In genomic region chr1:187904731-187905130, GRCm38 (mm10) we compare ENCODE assay signal across 23 mouse cellular contexts.
DNase-seq lines count a peak whose midpoint lies in the region; ATAC-seq and TF ChIP-seq lines count a peak whose summit lies in the region.
"Had no signal": no experiment of that assay in that cellular context is flagged by ENCODE, and none has a peak within 500 bp of the region (broad histone marks: within the 10 kb centered on the region; RNA-seq: fewer than 3 reads in every experiment).

No protein-coding gene starts in this region.

- no peak for TF ChIP-seq EP300 in lung, postnatal 0 days (IDR thresholded peaks at IDR 0.05)

- no peaks in the 10 kb centered on the region for H3K36me3 ChIP-seq in forebrain, postnatal 0 days (ENCODE audit: insufficient read depth)
- H3K36me3 ChIP-seq in forebrain, embryonic 16.5 days (ENCODE audit: control insufficient read depth, insufficient read depth): no peaks in the 10 kb centered on the region
- H3K36me3 ChIP-seq in midbrain, embryonic 15.5 days (replicated peaks): no peaks in the 10 kb centered on the region
- H3K36me3 ChIP-seq in midbrain, embryonic 14.5 days (ENCODE audit: control insufficient read depth, insufficient read depth, low read length): no peaks in the 10 kb centered on the region
- H3K36me3 ChIP-seq in lung, postnatal 0 days (ENCODE audit: insufficient read depth, low read length): no peaks in the 10 kb centered on the region
- H3K36me3 ChIP-seq: embryonic facial prominence, embryonic 13.5 days; hindbrain, embryonic 10.5 days; kidney, embryonic 15.5 days; limb, embryonic 13.5 days; liver, embryonic 13.5 days; neural tube, embryonic 13.5 days; stomach, embryonic 15.5 days had no signal

- 46% methylated on average over 4 of the region's 4 CpGs for WGBS in forebrain, postnatal 0 days
- 48% methylated on average over 4 of the region's 4 CpGs for WGBS in forebrain, embryonic 16.5 days
- WGBS in midbrain, embryonic 15.5 days: 61% methylated on average over 4 of the region's 4 CpGs
- WGBS in midbrain, embryonic 14.5 days: 62% methylated on average over 4 of the region's 4 CpGs
- 34% methylated on average over 4 of the region's 4 CpGs for WGBS in lung, postnatal 0 days

- H3K9ac ChIP-seq in forebrain, postnatal 0 days: no peak overlapping the region
- no peak overlapping the region for H3K9ac ChIP-seq in forebrain, embryonic 16.5 days (replicated peaks; ENCODE audit: low read depth, low read length)
- no peak overlapping the region for H3K9ac ChIP-seq in midbrain, embryonic 15.5 days
- H3K9ac ChIP-seq in midbrain, embryonic 14.5 days (replicated peaks; ENCODE audit: low read length): no peak overlapping the region
- H3K9ac ChIP-seq in lung, postnatal 0 days (replicated peaks; ENCODE audit: low read depth): no peak overlapping the region
- H3K9ac ChIP-seq: embryonic facial prominence, embryonic 13.5 days; kidney, embryonic 15.5 days; limb, embryonic 13.5 days; liver, embryonic 13.5 days; lung, embryonic 14.5 days; neural tube, embryonic 13.5 days; stomach, embryonic 15.5 days had no signal

- no peak overlapping the region for H3K4me2 ChIP-seq in forebrain, postnatal 0 days (ENCODE audit: low read depth)
- H3K4me2 ChIP-seq in forebrain, embryonic 16.5 days (ENCODE audit: low read length): no peak overlapping the region
- H3K4me2 ChIP-seq in midbrain, embryonic 15.5 days: no peak overlapping the region
- no peak overlapping the region for H3K4me2 ChIP-seq in midbrain, embryonic 14.5 days (ENCODE audit: low read length)
- no peak overlapping the region for H3K4me2 ChIP-seq in lung, postnatal 0 days (replicated peaks; ENCODE audit: low read depth, low read length)
- H3K4me2 ChIP-seq: embryonic facial prominence, embryonic 13.5 days; kidney, embryonic 15.5 days; limb, embryonic 13.5 days; liver, embryonic 13.5 days; lung, embryonic 14.5 days; midbrain, embryonic 11.5 days; neural tube, embryonic 13.5 days; stomach, embryonic 15.5 days had no signal

- no peak overlapping the region for H3K4me3 ChIP-seq in forebrain, postnatal 0 days (ENCODE audit: low read depth, low read length)
- H3K4me3 ChIP-seq in forebrain, embryonic 16.5 days (replicated peaks; ENCODE audit: low read length): no peak overlapping the region
- H3K4me3 ChIP-seq in midbrain, embryonic 15.5 days: no peak overlapping the region
- H3K4me3 ChIP-seq in midbrain, embryonic 14.5 days (replicated peaks; ENCODE audit: low read depth, low read length): no peak overlapping the region
- no peak overlapping the region for H3K4me3 ChIP-seq in lung, postnatal 0 days (ENCODE audit: low read depth, low read length)
- H3K4me3 ChIP-seq: embryonic facial prominence, embryonic 13.5 days; hindbrain, embryonic 10.5 days; kidney, embryonic 15.5 days; layer of hippocampus, adult 2 months; limb, embryonic 13.5 days; liver, embryonic 13.5 days; neural tube, embryonic 13.5 days; stomach, embryonic 15.5 days had no signal

- ATAC-seq in forebrain, postnatal 0 days: no peak
- no peak for ATAC-seq in forebrain, embryonic 16.5 days
- no peak for ATAC-seq in midbrain, embryonic 15.5 days (replicated peaks)
- ATAC-seq in midbrain, embryonic 14.5 days (ENCODE audit: low FRiP score, low TSS enrichment): no peak
- no peak for ATAC-seq in lung, postnatal 0 days
- ATAC-seq: hindbrain, postnatal 0 days; intestine, postnatal 0 days had no signal

- H3K27me3 ChIP-seq in forebrain, postnatal 0 days (ENCODE audit: insufficient read depth, low read length): peaks cover 2% of the 10 kb centered on the region; the same call in 1 of the 2 replicates
- 0 out of 2 replicates have a peak, but pooled peaks cover 2% of the 10 kb centered on the region for H3K27me3 ChIP-seq in forebrain, embryonic 16.5 days (replicated peaks; ENCODE audit: control insufficient read depth, insufficient read depth, low read length)
- no peaks in the 10 kb centered on the region for H3K27me3 ChIP-seq in midbrain, embryonic 15.5 days (replicated peaks)
- H3K27me3 ChIP-seq in midbrain, embryonic 14.5 days (ENCODE audit: control insufficient read depth, insufficient read depth, low read length): no peaks in the 10 kb centered on the region
- no peaks in the 10 kb centered on the region for H3K27me3 ChIP-seq in lung, postnatal 0 days (replicated peaks; ENCODE audit: insufficient read depth, low read length)
- H3K27me3 ChIP-seq: embryonic facial prominence, embryonic 13.5 days; kidney, embryonic 15.5 days; limb, embryonic 13.5 days; liver, embryonic 13.5 days; neural tube, embryonic 13.5 days; stomach, embryonic 15.5 days had no signal

- H3K9me3 ChIP-seq in forebrain, postnatal 0 days (ENCODE audit: low read length): no peaks in the 10 kb centered on the region
- H3K9me3 ChIP-seq in forebrain, embryonic 16.5 days (ENCODE audit: control insufficient read depth, low read length): no peaks in the 10 kb centered on the region
- H3K9me3 ChIP-seq in midbrain, embryonic 15.5 days: no peaks in the 10 kb centered on the region
- no peaks in the 10 kb centered on the region for H3K9me3 ChIP-seq in midbrain, embryonic 14.5 days (ENCODE audit: control insufficient read depth, low read length)
- H3K9me3 ChIP-seq in lung, postnatal 0 days (ENCODE audit: low read length): no peaks in the 10 kb centered on the region
- H3K9me3 ChIP-seq: embryonic facial prominence, embryonic 13.5 days; hindbrain, embryonic 10.5 days; kidney, embryonic 15.5 days; limb, embryonic 13.5 days; liver, embryonic 13.5 days; neural tube, embryonic 13.5 days; stomach, embryonic 15.5 days had no signal

- peak; percentile 23 for DNase-seq in forebrain, postnatal 0 days
- DNase-seq in midbrain, embryonic 14.5 days: no peak
- DNase-seq in layer of hippocampus, adult 9-11 months: peak; percentile 29
- DNase-seq in lung, postnatal 0 days (ENCODE audit: low spot score): no peak
- no peak for DNase-seq in right cerebral cortex, postnatal 36 days (ENCODE audit: low spot score in 2 of 2)
- DNase-seq: cerebellum, adult 9-10 months; liver, embryonic 13.5 days; lung, embryonic 14.5 days; right cerebral cortex, adult 18-20 months; spleen, adult 18-20 months; thymus, adult 18-20 months had no signal

- TF ChIP-seq CTCF in forebrain, postnatal 0 days (IDR thresholded peaks at IDR 0.05; ENCODE audit: low read depth): no peak
- no peak for TF ChIP-seq CTCF in lung, postnatal 0 days (IDR thresholded peaks at IDR 0.05)

- no peak overlapping the region for H3K27ac ChIP-seq in forebrain, postnatal 0 days (ENCODE audit: low read depth, low read length)
- no peak overlapping the region for H3K27ac ChIP-seq in forebrain, embryonic 16.5 days (ENCODE audit: low read length)
- H3K27ac ChIP-seq in midbrain, embryonic 15.5 days: peak overlapping the region; percentile 31; the same call in 1 of the 2 replicates
- H3K27ac ChIP-seq in midbrain, embryonic 14.5 days (replicated peaks; ENCODE audit: low read depth, low read length): no peak overlapping the region
- H3K27ac ChIP-seq in lung, postnatal 0 days (ENCODE audit: low read length): no peak overlapping the region
- H3K27ac ChIP-seq: embryonic facial prominence, embryonic 13.5 days; hindbrain, embryonic 10.5 days; hindbrain, postnatal 0 days; kidney, embryonic 15.5 days; layer of hippocampus, adult 2 months; limb, embryonic 13.5 days; liver, embryonic 13.5 days; neural tube, embryonic 13.5 days; stomach, embryonic 15.5 days had no signal

- H3K4me1 ChIP-seq in forebrain, postnatal 0 days (ENCODE audit: insufficient read depth): no peaks in the 10 kb centered on the region; the same call in 1 of the 2 replicates
- H3K4me1 ChIP-seq in forebrain, embryonic 16.5 days (replicated peaks; ENCODE audit: control insufficient read depth, insufficient read depth, low read length): peaks cover 2% of the 10 kb centered on the region; the same call in 1 of the 2 replicates
- H3K4me1 ChIP-seq in midbrain, embryonic 15.5 days: peaks cover 7% of the 10 kb centered on the region; the same call in 1 of the 2 replicates
- peaks cover 7% of the 10 kb centered on the region; the same call in 1 of the 2 replicates for H3K4me1 ChIP-seq in midbrain, embryonic 14.5 days (ENCODE audit: control insufficient read depth, insufficient read depth, low read length)
- no peaks in the 10 kb centered on the region for H3K4me1 ChIP-seq in lung, postnatal 0 days (ENCODE audit: insufficient read depth, low read depth, low read length)
- H3K4me1 ChIP-seq: liver, embryonic 13.5 days; neural tube, embryonic 13.5 days; stomach, embryonic 15.5 days had no signal

Comparison
In these comparisons a context has a peak if more than half of its experiments do, and no peak if none do; other contexts are left out.
1. DNase-seq: peak in forebrain, postnatal 0 days (single experiment) and layer of hippocampus, adult 9-11 months (single experiment); none in midbrain, embryonic 14.5 days (single experiment), lung, postnatal 0 days (single experiment) and right cerebral cortex, postnatal 36 days (0 of 2).